Mouse (Mus musculus) frontal cortex, adult 2 months (tissue): ENCODE measurements around the gene Filip1l. TPM values are rescaled to one million over a fixed set of nuclear protein-coding genes. Genes with fewer than 3 reads are reported as not detected.

Experiments used
- DNase-seq, 2 experiments: peaks; one replicate each; pipeline ENCODE4 v3.0.0; 2022; ENCODE audit warnings: low spot score in 1 of 2; ENCODE audit errors: extremely low spot score in 1 of 2
- polyA plus RNA-seq: library from polyadenylated mRNA; depleted of rRNA; stranded (reverse); fragments of >200 nt; gene quantifications from 2 replicates; pipeline ENCODE4 v1.2.3, GENCODE M21; 2012

Gene Filip1l
- polyA plus RNA-seq, 1 experiment: 10.9 TPM

- no peak for DNase-seq
Measured at GRCm38 (mm10) chr16:57473415-57474085, 120.7 kb downstream of the Filip1l start.

DNA sequence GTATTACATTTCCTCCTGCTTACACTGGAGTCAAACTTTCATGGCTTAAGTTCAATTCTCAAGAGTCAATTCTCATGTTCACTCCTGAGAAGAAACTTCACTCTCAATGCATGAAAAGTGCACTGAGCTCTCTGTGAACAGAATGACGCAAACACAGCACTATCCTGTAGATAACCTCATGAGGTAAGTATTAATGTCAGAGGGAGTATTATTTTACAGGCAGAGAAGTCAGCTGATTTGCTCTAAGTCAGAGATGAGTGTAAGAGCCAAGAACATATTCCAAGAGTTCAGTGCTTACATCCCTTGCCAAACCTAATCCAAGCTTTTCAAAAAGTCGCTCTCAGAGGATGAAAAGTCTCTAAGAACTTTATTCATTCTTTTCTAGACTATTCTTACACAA, 125.6 kb downstream of the Filip1l start:
- DNase-seq: no peak

DNA sequence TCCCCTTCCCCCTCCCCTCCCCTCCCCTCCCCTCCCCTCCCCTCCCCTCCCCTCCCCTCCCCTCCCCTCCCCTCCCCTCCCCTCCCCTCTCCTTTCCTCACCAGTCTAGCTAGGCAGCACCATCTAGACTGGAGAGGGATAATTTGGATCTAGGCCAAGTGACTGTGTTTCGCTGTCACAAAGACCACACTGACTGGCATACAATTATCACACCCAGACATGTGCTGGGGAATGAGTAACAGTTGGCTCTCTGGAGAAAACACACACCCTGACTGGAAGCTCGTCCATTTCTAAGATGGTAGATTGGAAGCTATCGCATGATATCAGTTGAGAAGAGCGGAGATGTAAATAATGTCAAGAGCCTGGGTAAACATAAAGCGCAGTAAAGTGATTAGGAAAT, 126.9 kb downstream of the Filip1l start:
- no peak for DNase-seq

GRCm38 (mm10) chr16:57482264-57482663, 129.4 kb downstream of the Filip1l start:
- DNase-seq: no peak

DNA sequence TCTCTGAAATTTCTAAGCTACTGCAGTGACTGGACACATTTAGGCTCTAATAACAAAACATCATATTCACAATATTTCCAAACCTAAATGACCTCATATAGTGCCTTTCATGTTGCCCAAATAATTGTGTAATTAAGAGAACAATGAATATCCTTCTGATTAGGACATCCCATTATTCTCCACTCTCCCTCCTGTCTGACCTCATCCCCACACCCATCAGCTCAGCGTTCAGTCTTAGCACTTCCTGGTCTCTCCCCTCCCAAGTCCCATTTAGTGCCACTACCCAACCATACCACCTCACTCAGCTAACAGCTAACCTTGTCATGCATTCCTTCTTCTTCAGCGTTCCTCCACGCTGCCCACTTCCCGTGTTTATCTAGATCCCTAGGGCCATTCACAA, 130.0 kb downstream of the Filip1l start:
- DNase-seq: no peak

DNA sequence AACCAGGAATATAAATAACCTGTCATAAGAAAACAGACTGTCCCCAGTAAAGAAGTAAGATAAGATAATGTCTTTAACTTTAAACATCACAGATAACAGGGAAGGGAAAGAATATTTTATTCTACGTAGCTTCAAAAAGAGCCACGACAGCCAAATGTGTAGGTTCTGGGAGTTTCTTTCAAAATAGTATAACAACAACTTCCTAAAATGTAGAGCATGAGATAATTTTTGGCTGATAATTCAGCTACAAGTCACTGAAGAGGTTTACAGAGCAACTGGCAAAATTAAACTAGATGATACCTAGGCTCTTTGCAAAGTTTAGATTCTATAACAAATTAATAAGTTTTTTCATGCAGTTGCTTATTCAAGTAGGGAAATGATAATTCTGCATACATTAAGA, 130.6 kb downstream of the Filip1l start:
- DNase-seq: no peak

GRCm38 (mm10) chr16:57484043-57484795, 131.3 kb downstream of the Filip1l start:
- no peak for DNase-seq

DNA sequence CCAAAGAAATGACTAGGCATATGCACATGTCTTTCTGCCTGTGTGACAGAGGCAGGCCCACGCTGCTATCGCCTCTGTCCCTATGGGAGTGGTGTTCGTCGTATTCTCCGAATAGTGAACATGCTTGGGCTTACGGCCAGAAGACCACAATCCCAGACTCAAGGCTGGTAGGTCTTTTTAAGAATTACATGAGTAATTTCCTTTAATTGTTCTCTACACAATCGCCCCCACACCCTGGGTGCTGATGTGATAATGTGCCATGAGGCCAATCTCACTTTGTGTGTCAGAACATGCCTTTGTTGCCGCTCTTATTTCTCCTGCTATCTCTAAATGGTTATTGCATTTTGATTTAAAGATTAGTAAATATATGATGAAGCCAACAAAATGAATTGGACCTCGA, 132.4 kb downstream of the Filip1l start:
- DNase-seq: no peak

- DNase-seq: no peak
Measured at GRCm38 (mm10) chr16:57486266-57486665, 133.4 kb downstream of the Filip1l start.

GRCm38 (mm10) chr16:57488661-57489060, 135.8 kb downstream of the Filip1l start:
- DNase-seq: no peak

DNA sequence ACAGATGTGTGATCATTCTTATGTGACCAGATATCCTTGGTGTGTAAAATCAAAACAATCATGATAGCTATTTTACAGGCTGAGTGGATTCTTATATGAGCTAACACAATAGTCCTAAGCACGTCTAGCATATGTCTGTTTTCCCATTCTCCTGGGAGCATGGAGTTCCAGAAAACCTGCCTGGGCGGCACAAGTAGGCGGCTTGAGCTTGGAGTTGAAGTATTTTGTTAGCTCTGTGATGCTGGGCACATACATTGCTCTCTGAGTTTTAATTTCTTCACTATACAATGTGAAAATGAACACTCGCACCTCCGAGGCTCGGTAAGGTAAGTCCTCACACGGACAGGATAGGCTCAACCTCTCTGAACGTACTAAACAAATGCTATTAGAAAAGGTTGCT, 137.8 kb downstream of the Filip1l start:
- peak; percentile 12 to 37 for DNase-seq

DNA sequence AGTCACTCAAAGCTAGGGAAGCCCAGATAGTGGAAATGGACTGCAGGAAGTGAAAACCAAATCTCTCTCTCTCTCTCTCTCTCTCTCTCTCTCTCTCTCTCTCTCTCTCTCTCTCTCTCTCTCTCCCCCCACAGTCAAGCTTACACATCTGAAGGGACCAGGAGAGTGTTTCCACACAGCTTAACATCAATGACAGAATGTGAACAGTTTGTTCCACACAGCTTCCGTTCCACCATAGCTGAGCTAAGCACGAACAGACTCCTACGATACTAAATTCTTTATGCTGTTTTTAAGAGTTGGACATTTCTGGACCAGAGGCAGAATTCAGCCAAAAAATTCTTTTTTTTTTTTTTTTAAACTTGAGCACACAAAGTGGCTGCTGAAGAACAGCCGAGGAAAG, 139.0 kb downstream of the Filip1l start:
- DNase-seq: peak in 1 of 2 experiments; percentile 6

GRCm38 (mm10) chr16:57495476-57496203, 142.7 kb downstream of the Filip1l start:
- DNase-seq: no peak

DNA sequence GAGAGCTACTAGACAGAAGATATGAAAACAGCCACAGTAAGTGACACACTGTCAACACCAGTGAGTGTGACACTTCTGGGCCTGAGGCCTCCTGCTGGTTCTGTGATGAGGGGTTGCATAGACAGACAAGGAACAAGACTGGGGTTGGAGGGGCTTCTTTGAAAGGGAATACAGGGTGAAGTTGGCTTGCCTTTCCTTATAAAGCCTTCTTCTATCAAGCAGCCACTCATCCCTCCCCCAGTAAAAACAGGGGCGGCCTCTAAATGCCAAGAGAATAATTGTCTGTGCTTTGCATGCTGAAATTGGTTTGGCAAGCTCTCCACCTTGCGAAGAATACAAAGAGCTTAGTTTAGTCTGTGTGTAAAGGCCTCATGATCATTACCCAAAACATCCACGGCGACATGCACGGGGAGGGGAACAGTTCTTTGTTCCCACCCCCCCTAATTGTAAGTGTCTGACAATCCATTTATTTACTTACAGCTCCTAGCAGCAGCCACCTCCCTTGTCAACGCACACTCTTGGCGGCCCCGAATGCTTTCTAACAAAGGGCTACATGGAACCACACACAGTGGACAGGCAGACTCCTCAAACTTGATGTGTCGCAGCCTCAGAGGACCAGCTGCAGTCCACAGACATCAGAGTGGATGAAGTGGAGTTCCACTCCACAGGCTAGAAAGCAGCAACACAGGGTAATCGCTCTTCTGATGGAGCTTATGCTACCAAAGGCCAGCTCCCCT, 143.7 kb downstream of the Filip1l start:
- peak in 1 of 2 experiments; percentile 33 for DNase-seq

GRCm38 (mm10) chr16:57500851-57501250, 148.0 kb downstream of the Filip1l start:
- DNase-seq: peak in 1 of 2 experiments; percentile 5

GRCm38 (mm10) chr16:57502230-57502629, 149.3 kb downstream of the Filip1l start:
- DNase-seq: no peak

DNA sequence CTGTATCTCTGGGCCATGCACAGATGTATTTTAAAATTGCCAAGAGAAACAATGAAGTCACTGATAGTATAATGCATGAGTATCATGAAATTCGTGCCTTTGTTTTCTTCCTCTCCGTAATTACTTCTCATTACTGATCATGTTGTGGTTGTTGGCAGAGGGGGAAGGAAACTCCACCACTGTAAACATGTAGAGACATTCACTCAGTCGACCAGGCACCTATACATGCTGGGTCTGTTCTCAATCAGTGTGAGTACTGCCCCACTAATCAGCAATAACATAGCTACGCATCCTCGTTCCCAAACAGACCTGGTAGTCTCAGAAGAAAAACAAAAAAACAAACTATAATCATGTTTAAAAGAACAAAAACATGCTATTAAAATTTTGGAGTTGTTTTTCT, 149.9 kb downstream of the Filip1l start:
- DNase-seq: no peak

DNA sequence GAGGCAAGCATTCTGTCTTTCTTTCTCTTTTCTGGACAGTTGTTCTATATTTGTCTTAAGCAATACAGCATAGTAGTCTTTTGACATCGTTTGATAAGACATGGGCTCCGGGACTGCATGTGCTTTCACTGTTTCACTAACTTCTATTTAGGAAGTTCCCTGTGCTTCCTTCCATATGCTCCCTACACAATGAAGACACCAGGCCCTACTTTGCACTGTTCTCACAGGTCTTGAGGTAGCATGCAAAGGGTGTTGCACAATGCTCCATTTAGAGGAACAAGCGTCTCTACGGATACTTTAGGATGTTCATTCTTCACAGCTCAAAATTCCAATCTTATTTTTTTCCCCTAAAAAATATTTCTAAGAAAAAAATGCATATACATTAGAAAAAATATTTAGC, 151.8 kb downstream of the Filip1l start:
- DNase-seq: no peak

- no peak for DNase-seq
Measured at GRCm38 (mm10) chr16:57506133-57506532, 153.2 kb downstream of the Filip1l start.

- DNase-seq: no peak
Measured at GRCm38 (mm10) chr16:57508351-57508750, 155.5 kb downstream of the Filip1l start.

DNA sequence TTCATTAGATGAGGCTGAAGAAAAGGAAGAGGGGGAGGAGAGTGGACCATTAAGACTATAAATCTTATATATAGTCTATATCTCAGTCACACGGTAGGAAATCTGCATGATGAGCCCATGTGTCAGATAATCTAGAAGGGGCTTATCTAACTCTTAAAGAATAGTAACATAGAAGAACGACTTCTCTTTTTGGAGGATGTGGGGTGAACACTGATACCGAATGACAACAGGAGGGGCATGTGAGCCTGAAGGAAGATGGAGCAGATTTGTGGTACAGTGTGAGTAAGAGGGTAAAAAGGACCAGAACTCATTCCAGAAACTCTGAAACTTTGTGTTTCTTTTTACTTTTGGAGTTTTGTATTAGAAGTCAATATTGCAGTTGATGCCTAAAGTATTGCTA, 156.2 kb downstream of the Filip1l start:
- DNase-seq: no peak
